Mouse (Mus musculus) right cerebral cortex, postnatal 14 days (tissue): ENCODE data around the gene Dgkz.

Source experiments
- DNase-seq: peaks from one replicate; pipeline ENCODE4 v3.0.0; 2022

Gene Dgkz

GRCm38 (mm10) chr2:91934016-91934415 is 41.6 kb downstream of the Dgkz start:
- DNase-seq: no peak

DNA sequence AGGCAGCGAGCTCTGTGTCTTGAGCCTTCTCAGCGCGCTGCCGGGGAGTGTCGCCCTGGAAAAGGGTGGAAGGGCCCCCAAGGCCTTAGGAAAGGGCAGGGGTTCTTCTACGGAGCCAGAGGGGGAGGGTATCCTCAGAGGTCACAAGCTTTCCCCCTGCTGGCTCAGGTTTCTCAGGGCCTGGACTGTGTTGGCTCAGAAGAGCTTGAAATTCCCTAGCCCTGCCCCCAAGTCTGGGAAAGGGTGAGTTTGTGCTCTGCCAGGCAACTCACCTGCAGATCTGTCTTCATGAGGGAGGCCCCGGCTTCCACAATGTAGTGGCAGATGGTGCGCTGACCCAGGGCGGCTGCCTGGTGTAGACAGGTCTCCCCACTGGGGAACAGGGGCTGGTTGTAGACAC is 42.2 kb downstream of the Dgkz start:
- DNase-seq: no peak

GRCm38 (mm10) chr2:91932737-91933350 is 42.8 kb downstream of the Dgkz start:
- no peak for DNase-seq

DNA sequence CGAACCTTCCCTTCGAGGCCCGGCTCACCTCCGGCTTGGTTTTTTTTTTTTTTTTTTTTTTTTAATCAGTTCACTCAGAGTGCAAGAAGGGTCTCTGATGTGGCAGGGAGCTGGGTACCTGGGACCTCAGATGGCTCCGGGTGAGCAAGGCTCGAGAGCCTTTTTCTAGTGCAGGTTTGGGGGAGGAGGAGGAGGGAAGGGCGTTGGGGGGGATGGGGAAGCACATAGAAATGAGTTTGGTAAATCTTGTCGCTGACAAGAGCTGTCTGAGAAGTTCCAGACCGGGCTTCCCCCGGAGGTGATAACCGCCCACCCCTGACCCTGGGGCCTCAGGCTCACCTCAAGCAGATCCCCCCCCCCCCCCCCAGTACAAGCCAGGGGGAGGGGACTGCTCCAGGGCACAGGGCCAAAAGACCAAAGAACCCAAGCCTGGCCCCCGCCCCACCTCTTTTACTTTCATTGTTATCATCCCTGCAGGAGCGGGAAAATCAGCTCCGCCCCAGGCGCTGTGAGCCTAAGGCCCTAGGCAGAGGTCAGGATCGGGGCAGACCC is 43.4 kb downstream of the Dgkz start, which contains the start of gene Mdk:
Mdk (minus strand) TSS at position 138 of the 552 bp plus-strand sequence.
- no peak for DNase-seq

DNA sequence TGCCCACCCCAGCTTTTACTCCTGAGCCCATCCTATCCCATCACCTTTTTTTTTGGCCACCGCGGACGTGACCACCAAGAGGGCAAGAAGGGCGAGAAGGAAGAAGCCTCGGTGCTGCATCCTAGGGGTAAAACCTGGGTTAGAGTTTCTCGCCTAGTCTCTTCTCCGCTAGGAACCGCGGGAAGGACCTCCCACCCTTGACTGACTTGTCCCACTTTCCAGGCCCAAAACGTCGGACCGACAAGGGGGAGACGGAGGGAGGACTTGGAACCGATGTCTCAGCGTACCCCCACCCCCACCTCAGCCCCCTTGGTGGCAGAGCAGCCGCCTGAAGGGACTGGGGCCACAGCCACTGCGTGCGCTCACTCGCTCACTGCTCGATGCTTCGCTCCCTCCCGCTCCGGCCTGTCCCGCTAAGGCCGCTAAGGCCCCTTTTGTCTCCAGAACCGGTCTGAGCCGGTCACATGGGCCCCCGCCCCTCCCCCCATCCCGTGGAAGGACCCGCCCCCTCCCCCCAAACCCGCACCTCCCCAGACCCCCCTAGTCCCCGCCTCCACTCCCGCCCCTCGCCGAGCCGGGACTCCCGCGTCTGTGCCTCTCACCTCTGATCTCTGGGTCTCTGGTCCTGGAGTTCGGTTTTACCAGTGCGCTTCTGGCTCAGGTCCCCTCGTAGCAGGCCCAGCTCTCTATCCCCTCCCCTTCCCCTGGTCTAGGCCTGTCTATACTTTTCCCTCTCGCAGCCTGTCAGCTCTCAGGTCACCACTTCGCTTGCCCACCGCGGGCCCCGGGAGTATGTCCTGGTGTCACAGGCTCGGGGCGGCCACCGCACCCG is 44.1 kb downstream of the Dgkz start:
- DNase-seq: no peak

DNA sequence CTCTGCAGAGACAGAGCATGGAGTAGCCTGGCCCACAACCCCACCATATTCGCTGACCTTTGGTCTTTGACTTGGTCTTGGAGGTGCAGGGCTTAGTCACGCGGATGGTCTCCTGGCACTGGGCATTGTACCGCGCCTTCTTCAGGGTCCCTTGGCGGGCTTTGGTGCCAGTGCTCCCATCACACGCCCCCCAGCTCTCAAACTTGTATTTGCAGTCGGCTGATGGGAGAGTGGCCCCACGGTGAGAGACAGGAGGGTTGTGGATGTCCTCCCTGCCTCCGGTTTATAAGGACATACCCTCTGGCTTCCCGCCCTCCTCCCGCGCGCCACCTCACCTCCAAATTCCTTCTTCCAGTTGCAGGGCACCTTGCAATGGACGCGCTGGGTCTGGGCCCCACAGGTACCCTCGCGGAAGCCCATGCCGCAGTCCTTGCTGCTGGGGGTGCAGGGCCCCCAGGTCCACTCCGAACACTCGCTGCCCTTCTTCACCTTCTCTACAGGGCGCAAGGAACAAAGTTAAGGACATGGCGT is 44.8 kb downstream of the Dgkz start:
- DNase-seq: no peak

DNA sequence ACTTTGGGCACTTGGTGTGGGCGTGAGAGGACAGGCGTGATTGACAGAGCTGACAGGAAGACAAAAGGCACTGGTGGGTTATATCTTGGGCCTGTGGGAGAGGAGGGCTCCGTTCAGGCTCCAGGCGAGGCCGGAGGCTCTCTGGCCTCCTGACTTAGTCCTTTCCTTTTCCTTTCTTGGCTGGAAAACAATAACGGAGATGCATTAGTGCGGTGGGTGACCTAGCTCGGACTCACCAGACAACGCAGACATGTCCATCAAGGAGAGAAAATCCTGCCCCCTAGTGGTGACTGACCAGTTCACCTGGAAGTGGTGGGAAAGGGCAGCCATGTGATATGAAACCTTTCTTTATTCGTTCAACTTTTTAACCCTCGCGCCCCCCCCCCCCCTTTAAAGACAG is 45.7 kb downstream of the Dgkz start:
- no peak for DNase-seq

DNA sequence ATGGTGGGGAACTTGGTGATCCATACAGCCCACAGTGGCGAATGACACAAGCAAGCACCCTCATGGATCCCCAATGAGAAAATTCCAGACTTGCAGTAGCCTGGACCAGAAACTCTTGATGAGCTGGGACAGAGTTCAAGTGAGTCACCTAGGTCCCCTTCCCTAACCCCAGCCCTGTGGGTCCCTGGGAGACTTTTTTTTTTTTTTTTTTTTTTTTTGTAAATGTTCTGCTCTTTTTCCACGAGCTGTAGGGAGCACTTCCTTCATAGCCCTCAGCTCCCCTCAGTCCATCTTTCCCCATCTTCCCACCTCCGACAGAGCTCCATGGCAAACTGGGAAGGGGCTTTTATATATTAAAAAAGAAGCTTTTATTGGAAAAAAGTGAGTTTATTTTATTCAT is 46.2 kb downstream of the Dgkz start:
- DNase-seq: no peak

- DNase-seq: no peak
Measured at GRCm38 (mm10) chr2:91928534-91929350, 46.9 kb downstream of the Dgkz start.

DNA sequence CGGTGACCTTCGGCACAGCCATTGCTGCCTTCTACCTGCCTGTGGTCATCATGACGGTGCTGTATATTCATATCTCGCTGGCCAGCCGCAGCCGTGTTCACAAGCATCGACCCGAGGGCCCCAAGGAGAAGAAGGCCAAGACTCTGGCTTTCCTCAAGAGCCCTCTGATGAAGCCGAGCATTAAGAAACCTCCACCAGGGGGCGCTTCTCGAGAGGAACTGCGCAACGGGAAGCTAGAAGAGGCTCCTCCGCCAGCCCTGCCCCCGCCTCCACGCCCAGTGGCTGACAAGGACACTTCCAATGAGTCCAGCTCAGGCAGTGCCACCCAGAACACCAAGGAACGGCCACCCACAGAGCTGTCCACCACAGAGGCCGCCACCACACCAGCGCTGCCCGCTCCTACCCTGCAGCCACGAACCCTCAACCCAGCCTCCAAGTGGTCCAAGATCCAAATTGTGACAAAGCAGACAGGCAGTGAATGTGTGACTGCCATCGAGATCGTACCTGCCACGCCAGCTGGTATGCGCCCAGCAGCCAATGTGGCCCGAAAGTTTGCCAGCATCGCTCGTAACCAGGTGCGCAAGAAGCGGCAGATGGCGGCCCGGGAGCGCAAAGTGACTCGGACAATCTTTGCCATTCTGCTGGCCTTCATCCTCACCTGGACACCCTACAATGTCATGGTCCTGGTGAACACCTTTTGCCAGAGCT is 47.7 kb downstream of the Dgkz start:
- peak; percentile 91 for DNase-seq

GRCm38 (mm10) chr2:91926949-91927348 is 48.7 kb downstream of the Dgkz start, which contains the start of gene Chrm4:
TSS of gene Chrm4 (plus strand) at chr2:91927249.
- DNase-seq: no peak

- no peak for DNase-seq
Measured at GRCm38 (mm10) chr2:91925442-91925841, 50.2 kb downstream of the Dgkz start.

- DNase-seq: no peak
Measured at GRCm38 (mm10) chr2:91924726-91925125, 50.9 kb downstream of the Dgkz start.

DNA sequence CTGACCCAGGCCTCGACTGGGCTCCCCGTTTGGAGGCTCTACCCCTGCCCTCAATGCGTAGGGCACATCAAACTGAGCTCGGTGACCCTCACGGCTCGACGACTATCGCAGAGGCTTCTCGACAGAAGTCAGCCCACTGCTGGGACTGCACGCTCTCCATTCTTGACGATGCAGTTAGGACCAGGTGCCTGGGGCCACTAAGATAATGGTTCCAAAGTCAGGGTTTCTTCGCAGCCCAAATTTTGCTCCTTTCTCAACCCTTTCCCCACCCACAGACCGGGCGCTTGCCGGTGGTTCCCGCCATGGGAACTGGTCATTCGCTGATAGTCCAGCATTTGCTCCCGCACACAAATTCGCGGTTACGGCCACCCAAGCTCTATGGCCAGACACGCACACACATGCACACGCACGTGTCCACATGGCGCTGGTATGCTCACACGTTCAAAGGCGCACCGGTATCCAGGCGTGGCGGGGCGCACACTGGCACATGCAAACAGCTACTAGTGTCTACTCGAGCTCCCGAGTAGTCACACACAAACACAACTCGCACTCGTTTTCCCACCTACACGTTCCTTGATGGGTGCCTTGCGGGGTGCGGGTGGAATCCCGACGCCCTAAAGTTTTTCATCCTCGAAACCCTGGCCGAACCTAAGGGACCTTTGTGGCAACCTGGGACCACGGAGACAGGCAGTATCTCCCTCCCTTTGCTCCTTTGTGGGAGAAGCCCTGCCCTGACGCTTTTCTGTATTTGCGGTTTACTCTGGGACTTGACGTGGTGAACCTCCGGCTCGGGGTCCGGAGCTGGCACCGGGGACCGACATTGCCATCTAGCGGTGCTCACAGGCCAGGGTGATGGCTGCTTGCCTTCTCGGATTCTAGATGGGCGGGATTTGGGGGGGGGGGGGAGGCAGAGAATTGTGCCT is 52.0 kb downstream of the Dgkz start:
- peak; percentile 77 for DNase-seq

- DNase-seq: no peak
Measured at GRCm38 (mm10) chr2:91922586-91923414, 52.9 kb downstream of the Dgkz start.

DNA sequence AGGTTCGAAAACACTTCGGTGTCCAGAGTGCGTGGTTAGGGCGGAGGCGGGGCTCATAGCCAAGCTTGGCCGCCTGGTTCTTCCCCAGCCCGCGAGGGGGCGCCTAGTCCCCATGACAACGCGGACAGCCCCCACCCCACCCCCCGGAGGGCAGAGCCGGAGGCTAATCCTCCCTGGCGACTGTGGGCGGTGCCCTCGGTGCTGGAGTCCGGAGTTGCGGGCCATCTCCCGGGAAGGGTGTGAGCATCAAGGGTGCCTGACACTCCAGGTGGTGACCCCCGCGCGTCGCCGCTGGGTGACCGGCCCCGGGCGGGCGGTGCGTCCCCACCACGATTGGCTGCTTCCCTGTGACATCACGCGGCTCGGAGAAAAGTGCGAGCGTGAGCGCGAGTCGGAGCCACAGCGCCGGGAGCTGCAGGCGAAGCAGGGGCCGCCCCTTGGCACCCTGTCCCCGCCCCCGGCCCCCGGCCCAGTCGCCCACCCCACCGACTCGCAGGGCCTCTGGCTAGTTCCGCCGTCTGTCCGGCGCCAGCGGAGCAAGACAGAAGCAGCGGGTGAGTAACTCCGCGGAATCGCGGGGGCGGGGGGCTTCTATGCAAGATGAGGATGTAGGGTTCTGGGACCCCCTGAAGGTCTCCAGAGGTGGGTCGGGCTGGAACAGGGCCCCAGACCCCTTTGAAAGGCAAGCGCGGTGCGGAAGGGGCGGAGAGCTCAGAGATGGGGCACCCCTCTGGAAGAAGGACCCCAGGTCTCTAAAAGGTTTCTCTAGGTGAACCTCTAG is 53.7 kb downstream of the Dgkz start:
- DNase-seq: peak; percentile 82

GRCm38 (mm10) chr2:91921181-91921789 is 54.4 kb downstream of the Dgkz start:
- no peak for DNase-seq

GRCm38 (mm10) chr2:91920130-91920529 is 55.5 kb downstream of the Dgkz start:
- DNase-seq: no peak

DNA sequence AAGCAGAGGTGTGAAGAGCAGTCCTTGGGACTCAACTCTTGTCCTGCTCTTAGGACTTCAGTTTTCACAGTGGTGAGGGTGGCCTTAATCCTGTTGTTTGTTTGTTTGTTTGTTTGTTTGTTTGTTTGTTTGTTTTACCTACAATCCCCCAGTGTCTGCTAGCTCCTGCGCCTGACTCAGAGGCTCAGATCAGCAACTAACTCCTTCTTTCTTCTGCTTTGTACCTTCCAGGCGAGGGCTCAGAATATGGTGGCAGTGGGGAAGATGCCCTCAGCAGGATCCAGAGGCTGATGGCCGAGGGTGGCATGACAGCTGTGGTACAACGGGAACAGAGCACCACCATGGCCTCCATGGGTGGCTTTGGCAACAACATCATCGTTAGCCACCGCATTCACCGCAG is 58.6 kb downstream of the Dgkz start:
- DNase-seq: no peak
